Mouse (Mus musculus): Measurements from ENCODE around the gene Ndufc2. TPM values are rescaled to one million over a fixed set of nuclear protein-coding genes. Genes with fewer than 3 reads are reported as not detected.

Ndufc2 gene
- total RNA-seq (2021): 100 to 1,000 TPM; 304 to 343 TPM
- long read RNA-seq, experiment 1, transcript Ndufc2-201 (3 exons, 683 nt): major isoform, 216 of 222 reads
- long read RNA-seq, experiment 1, partial matches to known transcripts: 1 of 222 reads
- long read RNA-seq, experiment 1, other reads (novel, unspliced or antisense): 5 of 222 reads
- long read RNA-seq, experiment 2, transcript Ndufc2-201 (3 exons, 683 nt): major isoform, 241 of 246 reads
- long read RNA-seq, experiment 2, partial matches to known transcripts: 0 of 246 reads
- long read RNA-seq, experiment 2, other reads (novel, unspliced or antisense): 4 of 246 reads

DNA sequence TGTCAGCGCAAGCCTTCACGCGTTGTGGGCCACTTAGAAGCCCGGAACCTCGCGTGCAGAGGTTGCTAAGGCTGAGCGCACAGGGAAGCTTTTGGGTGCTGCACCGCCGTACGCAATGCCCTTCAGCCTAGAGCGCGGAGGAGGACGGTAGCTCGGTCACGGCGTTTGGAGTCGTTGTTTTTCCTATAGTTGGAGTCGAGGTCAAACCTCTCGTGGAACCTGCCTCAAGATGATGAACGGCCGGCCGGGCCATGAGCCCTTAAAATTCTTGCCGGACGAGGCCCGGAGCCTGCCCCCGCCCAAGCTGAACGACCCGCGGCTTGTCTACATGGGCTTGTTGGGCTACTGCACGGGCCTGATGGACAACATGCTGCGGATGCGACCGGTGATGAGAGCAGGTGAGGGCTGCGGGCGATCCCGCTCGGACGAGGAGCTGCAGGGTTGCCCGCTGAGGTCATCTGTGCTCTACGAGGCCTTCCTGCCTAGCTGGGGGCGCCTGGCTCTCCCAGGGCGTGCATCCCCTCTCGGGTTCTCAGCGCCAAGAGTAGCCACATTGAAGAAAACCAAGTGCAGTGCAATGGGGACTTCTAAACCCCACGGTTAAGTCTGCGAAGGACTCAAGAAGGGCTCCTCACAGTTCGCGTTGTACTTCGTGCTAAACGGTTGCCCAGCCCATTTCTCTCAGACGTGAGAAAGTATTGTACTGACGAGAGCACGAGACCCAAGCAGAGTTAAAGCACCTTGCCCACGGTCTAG is at the start of gene Ndufc2:
Gene Ndufc2, plus strand, starts transcription at position 44 of the 756 bp plus-strand sequence.
- intact Hi-C loops (cut with DNase I; ENCODE audit: low total_unique reads): no loop called here
- DNase-seq: peak; percentile 79

DNA sequence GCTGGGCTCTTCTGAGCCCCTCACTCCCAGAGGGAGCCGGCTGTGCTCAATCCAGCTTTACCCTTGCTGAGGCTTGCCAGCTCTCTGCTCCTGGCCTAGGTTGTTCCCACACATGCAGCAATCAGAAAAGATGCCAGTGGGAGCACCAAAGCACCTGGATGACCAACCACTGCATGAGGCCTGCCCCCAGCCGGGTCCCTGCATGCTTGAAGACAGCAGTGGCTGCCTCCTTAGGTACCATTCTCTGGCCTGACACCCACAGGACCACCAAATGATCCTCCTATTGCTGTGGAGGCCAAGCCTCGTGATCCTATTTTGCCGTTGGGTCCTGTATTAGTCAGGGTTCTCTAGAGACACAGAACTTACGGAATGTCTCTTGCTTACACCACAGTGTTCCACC is 48.9 kb upstream of the Ndufc2 start:
- intact Hi-C loops (cut with DNase I; ENCODE audit: low total_unique reads): no loop called here
- DNase-seq: no peak

DNA sequence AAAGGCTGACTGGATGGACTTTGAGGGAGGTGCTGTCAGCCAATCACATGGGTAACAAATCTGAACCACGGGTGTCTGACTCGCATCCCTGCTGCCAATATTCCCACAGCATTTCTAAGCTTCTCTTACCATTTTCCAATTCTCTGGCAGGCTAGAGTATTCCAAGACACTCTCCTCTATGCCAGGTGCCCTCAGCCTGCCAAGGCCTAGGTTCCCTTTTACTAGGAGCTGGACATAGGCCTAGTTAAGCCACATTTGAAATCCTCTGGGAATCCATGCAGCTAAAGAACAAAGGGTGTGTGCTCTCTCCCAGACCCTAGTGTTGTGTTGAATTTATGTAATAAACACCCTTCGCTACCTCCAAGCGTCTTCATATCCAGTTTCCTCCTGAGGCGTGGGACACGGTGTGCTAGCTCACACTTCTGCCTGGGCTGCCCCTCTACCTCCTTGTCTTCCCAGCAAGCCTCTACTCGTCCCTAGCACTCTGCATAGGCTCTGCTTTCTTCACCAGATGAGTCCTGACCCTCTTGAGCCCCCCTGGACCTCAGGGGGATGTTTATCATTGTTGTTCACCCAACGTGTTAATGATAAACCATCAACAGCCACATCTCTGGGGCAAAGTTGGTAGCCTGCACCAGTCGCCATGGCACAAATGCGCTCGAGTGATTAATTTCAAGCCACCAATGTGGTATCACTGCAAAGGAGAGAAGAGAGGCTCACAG is 47.9 kb upstream of the Ndufc2 start:
- intact Hi-C loops (cut with DNase I; ENCODE audit: low total_unique reads): no loop called here
- no peak for DNase-seq

DNA sequence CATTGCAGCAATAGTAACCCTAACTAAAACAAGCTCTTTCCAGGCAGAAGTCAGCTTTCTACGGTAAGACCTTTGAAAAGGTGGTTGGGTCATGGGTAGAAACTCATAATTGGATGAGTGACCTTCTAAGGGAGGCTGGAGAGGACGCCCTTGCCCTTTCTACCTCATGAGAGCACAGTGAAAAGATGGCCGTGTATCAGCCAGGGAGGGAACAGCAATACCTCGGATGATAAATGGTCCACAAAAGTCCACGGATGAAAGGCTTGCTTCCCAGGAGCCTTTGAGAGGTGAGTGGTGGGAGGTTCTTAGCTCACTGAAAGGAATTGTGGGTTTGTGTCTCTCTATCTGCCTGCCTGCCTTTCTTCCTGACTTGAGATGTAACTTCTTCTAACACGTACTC is 46.4 kb upstream of the Ndufc2 start:
- intact Hi-C loops (cut with DNase I; ENCODE audit: low total_unique reads): no loop called here
- DNase-seq: no peak

DNA sequence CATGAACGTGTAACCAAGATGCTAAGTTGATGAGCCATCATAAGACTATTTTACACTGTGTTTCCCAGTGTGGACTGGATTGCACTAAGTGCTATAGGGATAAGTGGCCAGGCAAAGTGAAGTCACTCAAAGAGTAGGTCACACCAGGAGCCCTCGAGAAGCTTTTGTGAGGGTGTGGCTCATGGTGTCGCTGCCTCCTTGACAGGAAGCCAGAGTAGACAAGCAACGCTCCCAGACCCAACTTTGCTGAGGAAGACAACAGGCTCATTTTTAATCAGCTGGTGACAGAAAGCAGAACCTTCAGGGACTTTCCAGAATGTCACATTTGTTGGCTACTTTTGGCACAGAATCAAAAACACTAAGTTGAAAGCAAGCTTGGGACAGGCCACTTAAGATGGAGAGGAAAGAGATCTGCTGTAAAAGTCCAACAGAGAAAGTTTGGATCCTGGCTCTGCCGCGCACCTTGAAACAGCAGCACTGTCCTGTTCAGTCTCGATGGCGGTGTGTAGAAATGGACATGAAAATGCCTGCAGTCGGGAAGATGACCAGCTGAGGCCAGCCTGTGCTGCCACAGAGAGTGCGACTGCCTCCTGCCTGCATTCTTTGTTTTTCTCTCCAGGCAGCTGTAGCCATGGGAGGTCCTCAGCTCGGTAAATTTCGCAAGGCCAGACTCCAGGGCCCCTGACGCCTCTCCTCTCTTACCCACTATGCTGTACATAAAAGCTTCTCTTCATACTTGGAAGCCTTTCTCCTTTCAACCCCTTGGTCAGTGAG is 44.5 kb upstream of the Ndufc2 start:
- no peak for DNase-seq

DNA sequence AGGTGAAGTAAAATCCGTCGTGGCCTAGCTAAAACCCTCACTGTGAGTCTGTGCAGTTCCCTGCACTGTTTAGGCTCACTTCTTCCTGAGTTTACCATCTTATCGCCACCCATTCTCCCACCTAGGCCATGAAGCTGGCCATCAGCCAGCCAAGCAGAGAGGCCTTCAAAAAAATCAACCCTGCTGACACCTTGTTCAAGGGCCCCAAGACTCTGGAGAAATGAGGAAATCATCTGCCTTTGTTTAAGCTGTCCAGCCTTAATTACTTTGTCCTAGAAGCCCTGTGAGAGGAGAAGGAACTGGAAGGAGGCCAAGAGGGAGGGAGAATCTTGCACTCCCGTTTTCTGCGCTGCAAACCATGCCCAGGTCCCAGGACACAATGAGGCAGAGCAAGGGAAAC is 43.5 kb upstream of the Ndufc2 start:
- no peak for DNase-seq
- intact Hi-C loops (cut with DNase I; ENCODE audit: low total_unique reads): no loop called here

More for the DNA sequence above, 44.5 kb upstream of the Ndufc2 start:
- intact Hi-C loops (cut with DNase I; ENCODE audit: low total_unique reads): no loop called here

DNA sequence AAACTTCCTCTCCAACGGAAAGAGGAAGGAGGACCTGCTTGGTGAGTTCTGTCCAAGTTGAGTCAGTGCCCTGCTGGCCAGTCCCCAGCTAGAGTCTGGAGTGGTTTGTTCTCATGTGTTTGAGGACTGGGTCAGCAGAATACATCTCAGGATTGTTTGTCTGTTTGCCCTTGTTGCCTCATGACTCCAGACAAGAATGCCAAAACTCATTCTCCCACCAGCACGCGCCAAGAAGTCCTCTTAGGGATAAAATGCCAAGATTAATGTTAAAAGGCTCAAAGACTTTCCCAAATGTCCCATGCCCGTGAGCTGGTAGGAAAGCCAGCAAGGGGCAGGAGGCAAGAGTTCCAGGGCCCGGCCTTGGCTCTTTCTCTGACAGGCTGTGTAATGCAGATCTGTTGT is 42.9 kb upstream of the Ndufc2 start:
- intact Hi-C loops (cut with DNase I; ENCODE audit: low total_unique reads): no loop called here
- DNase-seq: peak; percentile 70

DNA sequence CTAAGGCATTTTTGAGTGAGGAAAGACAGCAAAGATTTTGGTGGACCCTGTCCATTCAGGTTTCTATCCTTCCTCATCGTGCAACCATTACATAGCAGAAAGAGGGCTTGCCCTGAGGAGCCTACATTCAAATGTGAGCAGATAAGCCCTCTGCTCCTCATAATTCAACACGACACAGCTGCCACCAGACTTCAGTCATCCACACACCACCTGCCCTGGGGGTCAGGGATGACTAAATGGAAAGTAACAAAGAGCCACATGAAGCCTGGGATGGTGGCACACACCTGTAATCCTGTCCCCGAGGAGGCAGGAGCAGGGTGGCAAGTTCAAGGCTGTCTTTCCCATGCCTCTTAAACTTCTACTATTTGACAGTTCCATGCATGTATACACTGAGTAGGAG is 42.0 kb upstream of the Ndufc2 start:
- no peak for DNase-seq
- intact Hi-C loops (cut with DNase I; ENCODE audit: low total_unique reads): no loop called here

DNA sequence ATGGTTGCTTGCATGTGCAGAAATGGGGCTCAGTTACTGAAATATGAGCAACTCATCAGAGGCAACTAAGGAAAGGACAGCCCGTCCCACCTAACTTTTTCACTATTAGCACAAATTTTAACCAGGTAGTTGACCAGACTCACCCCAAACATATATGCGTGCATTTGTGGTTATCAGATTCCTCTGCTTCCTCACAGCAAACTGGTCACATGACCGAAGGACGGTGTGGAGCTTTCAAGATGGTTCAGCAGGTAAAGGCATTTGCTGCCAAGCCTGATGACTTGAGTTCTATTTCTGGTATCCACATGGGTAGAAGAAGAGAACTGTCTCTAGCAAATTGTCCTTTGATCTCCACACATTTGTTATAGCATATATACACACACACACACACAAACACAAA is 41.5 kb upstream of the Ndufc2 start:
- intact Hi-C loops (cut with DNase I; ENCODE audit: low total_unique reads): no loop called here
- no peak for DNase-seq

DNA sequence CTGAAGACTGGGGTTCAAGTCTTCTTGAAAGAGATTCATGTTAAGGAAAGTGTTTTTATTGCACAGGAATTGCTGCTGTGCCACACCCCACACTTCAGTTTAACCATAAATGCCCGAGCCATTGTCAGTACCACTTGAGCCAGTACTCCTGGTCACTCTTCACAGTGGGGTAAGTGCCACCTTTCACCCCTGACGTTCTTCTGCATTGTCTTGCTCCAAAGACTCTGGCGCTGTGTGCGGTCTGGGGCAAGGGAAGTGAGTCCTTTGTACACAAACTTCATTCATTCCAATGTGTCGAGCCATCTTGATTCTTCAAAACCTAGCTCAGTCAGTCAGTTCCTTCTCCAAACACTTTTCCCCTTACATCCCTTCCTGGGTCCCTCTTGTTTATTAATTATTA is 39.6 kb upstream of the Ndufc2 start:
- DNase-seq: no peak
- intact Hi-C loops (cut with DNase I; ENCODE audit: low total_unique reads): no loop called here

DNA sequence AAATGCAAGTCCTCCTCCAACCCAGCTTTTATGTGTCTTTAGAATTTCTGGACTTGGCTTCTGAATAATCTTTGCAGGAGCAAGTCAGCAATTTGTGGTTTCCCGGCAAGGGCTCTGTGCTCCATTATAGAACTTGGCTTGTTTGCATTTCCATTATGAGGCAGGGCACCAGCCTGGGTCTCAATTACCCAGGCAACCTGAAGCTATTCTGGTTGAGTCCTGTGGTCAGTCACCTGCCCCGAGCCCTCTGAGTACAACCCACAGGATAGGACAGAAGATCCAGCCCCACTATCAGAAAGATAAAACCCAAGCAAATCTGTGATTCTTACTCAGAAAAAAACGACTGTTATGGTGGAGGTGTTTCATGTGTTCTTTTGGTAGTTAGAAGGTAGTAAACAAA is 38.8 kb upstream of the Ndufc2 start:
- DNase-seq: no peak
- intact Hi-C loops (cut with DNase I; ENCODE audit: low total_unique reads): no loop called here

DNA sequence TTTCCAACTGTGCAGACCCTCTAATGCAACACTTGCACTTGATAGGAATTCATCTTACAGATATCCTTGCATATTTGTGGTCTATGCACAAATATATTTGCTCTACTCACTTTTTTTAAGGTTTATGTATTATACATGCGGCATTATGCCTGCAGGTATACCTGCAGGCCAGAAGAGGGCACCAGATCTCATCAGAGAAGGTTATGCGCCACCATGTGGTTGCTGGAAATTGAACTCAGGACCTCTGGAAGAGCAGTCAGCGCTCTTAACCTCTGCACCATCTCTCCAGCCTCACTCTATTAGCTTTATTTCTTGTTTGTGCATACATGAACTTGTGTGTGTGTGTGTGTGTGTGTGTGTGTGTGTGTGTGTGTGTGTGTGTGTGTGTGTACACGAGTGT is 38.3 kb upstream of the Ndufc2 start:
- intact Hi-C loops (cut with DNase I; ENCODE audit: low total_unique reads): no loop called here
- DNase-seq: no peak

DNA sequence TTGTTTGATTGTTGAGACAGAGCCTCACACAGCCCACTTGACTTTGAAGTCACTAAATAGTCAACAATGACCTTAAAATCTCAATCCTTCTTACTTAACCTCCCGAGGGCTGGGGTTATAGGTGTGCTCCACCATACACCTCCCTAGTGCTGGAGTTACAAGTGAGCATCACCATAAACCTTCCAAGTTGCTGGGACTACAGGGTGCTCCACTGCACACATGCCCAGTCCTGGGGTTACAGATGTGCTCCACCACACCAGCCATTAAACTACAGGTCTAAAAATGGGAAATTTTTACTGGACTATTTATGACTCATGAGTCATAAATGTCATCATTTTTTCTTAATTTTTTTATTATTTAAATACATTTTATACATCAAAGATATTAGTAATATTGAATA is 33.9 kb upstream of the Ndufc2 start:
- no peak for DNase-seq
- intact Hi-C loops (cut with DNase I; ENCODE audit: low total_unique reads): no loop called here

DNA sequence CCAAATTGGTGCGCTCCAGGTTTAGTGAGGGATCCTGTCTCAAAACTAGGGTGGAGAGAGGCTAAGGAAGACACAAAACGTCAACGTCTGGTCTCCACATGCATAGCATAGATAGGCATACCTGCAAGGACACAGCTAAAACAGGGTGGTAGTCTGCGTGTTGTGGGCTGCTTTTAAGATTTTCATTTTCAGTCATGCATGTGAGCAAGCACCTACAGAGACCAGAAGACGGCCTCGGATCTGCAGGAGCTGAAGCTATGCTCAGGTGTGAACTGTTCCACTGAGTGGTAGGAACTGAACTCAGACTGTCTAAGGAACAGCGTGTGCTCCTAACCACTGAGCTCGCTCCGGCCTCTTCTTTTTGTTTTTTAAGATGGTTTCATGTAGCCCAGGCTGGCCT is 24.7 kb upstream of the Ndufc2 start:
- intact Hi-C loops (cut with DNase I; ENCODE audit: low total_unique reads): no loop called here
- no peak for DNase-seq

DNA sequence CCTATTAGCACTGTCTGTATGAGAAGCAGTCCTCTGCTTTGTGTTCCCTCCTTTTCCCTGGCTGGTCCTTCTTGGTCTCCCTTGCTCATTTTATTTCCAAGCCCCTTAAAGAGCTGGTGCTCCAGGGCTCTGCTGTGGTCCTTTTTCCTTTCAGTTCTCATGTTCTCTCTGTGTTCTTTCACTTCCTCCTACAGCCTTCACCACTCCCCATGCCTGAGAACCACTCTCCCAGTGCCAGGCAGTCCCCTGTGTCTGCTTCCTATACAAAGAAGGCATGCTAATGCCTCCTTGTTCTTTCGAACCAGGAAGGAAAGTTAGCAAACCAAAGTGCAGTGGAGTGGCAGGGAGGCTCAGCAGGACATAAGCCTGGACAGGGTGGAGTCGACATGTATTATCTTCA is 23.9 kb upstream of the Ndufc2 start:
- intact Hi-C loops (cut with DNase I; ENCODE audit: low total_unique reads): no loop called here
- no peak for DNase-seq

DNA sequence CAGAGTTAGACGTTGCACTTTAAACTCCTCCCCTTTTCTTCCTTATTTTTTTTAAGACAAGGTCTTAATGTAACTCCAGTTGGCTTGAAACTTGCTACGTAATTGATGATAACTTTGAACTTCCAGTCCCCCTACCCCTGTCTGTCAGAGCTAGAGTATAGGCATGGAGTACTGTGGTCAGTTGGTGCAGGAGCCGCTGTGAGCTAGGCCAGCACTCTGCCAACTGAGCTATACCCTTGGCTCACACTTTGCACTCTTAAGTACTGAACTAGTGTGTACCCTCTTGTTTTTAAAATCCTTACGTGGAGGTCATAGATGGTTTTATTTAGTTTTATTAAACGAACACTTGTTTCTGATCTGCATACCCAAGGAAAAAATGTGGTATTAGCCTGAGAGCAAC is 20.5 kb upstream of the Ndufc2 start:
- intact Hi-C loops (cut with DNase I; ENCODE audit: low total_unique reads): no loop called here
- no peak for DNase-seq

DNA sequence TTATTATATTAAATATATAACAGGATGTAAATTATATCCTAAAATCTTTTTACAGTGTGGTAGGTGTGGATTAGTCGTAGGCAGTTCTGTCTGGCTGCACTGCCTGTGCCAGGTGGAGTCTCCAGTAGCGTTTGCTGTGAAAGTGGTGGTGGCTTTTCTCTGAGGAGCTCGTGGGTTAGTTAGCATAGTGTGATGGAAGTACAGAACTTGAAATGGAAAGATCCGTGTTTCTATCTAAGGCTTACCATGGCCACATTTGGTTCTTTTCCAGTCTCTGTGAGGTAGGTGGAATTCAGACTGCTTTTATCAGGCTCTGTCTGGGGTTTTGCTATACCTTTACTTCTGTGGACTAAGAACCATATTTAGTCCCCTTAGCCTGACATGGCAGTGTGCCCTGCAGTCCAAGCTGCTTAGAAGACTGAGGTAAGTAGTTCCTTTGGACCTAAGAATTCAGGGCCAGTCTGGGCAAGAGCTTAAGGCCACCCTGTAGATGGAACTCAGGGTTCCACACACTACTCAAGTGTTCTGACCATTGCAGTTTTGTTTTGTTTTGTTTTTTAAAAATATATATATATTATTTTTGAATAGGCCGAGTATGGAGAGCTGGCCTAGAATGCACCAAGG is 19.2 kb upstream of the Ndufc2 start:
- no peak for DNase-seq
- intact Hi-C loops (cut with DNase I; ENCODE audit: low total_unique reads): no loop called here

DNA sequence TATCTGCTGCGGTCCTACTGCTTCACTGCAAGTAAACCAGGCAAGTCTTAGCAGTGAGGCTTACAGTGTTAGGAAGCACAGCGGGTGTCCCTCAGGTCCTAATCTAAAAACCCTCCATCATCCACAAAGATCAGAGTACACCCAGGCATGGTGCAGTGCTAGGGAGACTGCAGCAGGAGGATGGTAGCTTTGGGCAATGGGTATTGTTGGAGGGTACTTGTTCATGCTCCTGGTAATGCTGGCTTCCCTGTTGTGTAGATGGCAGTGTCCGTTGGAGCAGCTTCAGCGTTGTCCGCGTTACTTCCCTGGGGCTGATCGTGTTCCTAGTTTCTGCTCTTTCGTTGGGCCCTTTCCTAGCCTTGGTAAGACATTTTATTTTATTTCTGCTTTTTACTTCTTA is 17.1 kb upstream of the Ndufc2 start:
- DNase-seq: no peak
- intact Hi-C loops (cut with DNase I; ENCODE audit: low total_unique reads): no loop called here

DNA sequence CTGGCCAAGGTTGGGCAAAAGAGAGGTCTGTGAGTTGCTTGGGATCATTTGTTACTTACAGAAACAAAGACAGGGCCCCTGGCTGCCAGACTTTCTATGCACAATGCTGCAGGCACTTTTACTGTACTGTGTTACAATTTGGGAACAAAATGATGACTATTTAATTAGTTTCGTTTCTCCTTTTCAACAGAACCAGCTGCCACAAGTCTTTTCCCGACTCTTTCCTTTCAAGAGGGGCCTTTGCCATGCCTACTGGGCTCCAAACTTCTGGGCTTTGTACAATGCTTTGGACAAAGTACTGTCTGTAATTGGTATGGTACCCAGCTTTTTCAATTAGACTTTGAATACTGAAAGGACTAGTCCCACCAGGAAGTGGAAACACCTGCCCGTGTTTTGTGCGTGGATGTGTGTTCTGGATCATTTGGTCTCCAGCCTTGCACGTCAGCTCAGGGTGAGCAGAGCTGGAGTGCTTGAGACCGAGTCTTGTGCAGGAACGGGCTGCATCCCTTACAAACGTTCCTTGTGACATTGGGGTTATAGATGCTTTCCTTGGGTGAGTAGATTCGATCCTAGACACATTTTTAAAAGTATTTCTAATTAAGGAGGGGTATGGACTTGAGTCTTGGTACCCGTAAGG is 16.2 kb upstream of the Ndufc2 start:
- intact Hi-C loops (cut with DNase I; ENCODE audit: low total_unique reads): no loop called here
- DNase-seq: no peak

Measured in gastrocnemius, postnatal 14 days (tissue).